8 mouse cellular contexts compared by ENCODE assay signal in genomic region chr3:137752447-137753256, GRCm38 (mm10).
DNase-seq lines count a peak whose midpoint lies in the region; ATAC-seq and TF ChIP-seq lines count a peak whose summit lies in the region.

No protein-coding gene starts in this region.

- H3K27me3 ChIP-seq in heart, embryonic 13.5 days (replicated peaks) = no peaks in the 10 kb centered on the region
- no peaks in the 10 kb centered on the region for H3K27me3 ChIP-seq in kidney, postnatal 0 days (ENCODE audit: insufficient read depth, low read length)
- H3K27me3 ChIP-seq in liver, adult 2 months (ENCODE audit: control insufficient read depth, insufficient read depth, low read length) = no peaks in the 10 kb centered on the region
- H3K27me3 ChIP-seq in stomach, embryonic 15.5 days (replicated peaks) = no peaks in the 10 kb centered on the region

- no peak overlapping the region for H3K27ac ChIP-seq in bone marrow macrophage, adult 2 months (ENCODE audit: insufficient read depth, low read depth, low read length)
- peak overlapping the region; percentile 9; the same call in 1 of the 2 replicates for H3K27ac ChIP-seq in embryonic fibroblast, embryonic 13.5 days (ENCODE audit: insufficient read depth, low read length)
- H3K27ac ChIP-seq in heart, embryonic 13.5 days (replicated peaks) = peak overlapping the region; percentile 36
- H3K27ac ChIP-seq in kidney, postnatal 0 days = peak overlapping the region; percentile 47
- no peak overlapping the region for H3K27ac ChIP-seq in liver, adult 2 months (replicated peaks; ENCODE audit: insufficient read depth, low read depth, low read length)
- no peak overlapping the region for H3K27ac ChIP-seq in stomach, embryonic 15.5 days

- H3K9me3 ChIP-seq in heart, embryonic 13.5 days = 0 out of 2 replicates have a peak, but pooled peaks cover 4% of the 10 kb centered on the region
- H3K9me3 ChIP-seq in kidney, postnatal 0 days (replicated peaks; ENCODE audit: low read length) = no peaks in the 10 kb centered on the region
- no peaks in the 10 kb centered on the region for H3K9me3 ChIP-seq in stomach, embryonic 15.5 days

- H3K9ac ChIP-seq in heart, embryonic 13.5 days = peak overlapping the region; percentile 73
- H3K9ac ChIP-seq in kidney, postnatal 0 days (ENCODE audit: low read depth, low read length) = peak overlapping the region; percentile 50; the same call in 1 of the 2 replicates
- H3K9ac ChIP-seq in liver, adult 2 months (ENCODE audit: low read depth, low read length) = no peak overlapping the region
- H3K9ac ChIP-seq in stomach, embryonic 15.5 days = no peak overlapping the region

- TF ChIP-seq POLR2A in bone marrow macrophage, adult 2 months (IDR thresholded peaks at IDR 0.05; ENCODE audit: borderline replicate concordance, low read depth, low read length) = no peak
- no peak for TF ChIP-seq POLR2A in embryonic fibroblast, embryonic 13.5 days (IDR thresholded peaks at IDR 0.05; ENCODE audit: low read depth, low read length)
- no peak for TF ChIP-seq POLR2A in liver, adult 2 months (IDR thresholded peaks at IDR 0.05; ENCODE audit: extremely low read depth, insufficient read depth, low read length)

- no peak overlapping the region for H3K4me3 ChIP-seq in bone marrow macrophage, adult 2 months (ENCODE audit: insufficient read depth, low read length)
- no peak overlapping the region for H3K4me3 ChIP-seq in embryonic fibroblast, embryonic 13.5 days (ENCODE audit: insufficient read depth, low read length)
- H3K4me3 ChIP-seq in heart, embryonic 13.5 days = peak overlapping the region; percentile 50
- peak overlapping the region; percentile 26 for H3K4me3 ChIP-seq in kidney, postnatal 0 days (replicated peaks; ENCODE audit: low read depth, low read length)
- no peak overlapping the region for H3K4me3 ChIP-seq in liver, adult 2 months (ENCODE audit: insufficient read depth, low read depth, low read length)
- peak overlapping the region; percentile 41 for H3K4me3 ChIP-seq in stomach, embryonic 15.5 days (replicated peaks)

- no peaks in the 10 kb centered on the region for H3K79me2 ChIP-seq in liver, adult 2 months (ENCODE audit: control insufficient read depth, insufficient read depth, low read length)

- no peaks in the 10 kb centered on the region for H3K36me3 ChIP-seq in heart, embryonic 13.5 days
- no peaks in the 10 kb centered on the region for H3K36me3 ChIP-seq in kidney, postnatal 0 days (ENCODE audit: insufficient read depth, low read length)
- H3K36me3 ChIP-seq in liver, adult 2 months (ENCODE audit: control insufficient read depth, insufficient read depth, low read length) = no peaks in the 10 kb centered on the region
- no peaks in the 10 kb centered on the region for H3K36me3 ChIP-seq in stomach, embryonic 15.5 days

- peak; percentile 66 for TF ChIP-seq CTCF in bone marrow macrophage, adult 2 months (IDR thresholded peaks at IDR 0.05; ENCODE audit: low read depth, low read length)
- TF ChIP-seq CTCF in embryonic fibroblast, embryonic 13.5 days (IDR thresholded peaks at IDR 0.05; ENCODE audit: borderline replicate concordance, insufficient read depth, low read length) = peak; percentile 83
- TF ChIP-seq CTCF in kidney, postnatal 0 days (IDR thresholded peaks at IDR 0.05; ENCODE audit: low read depth) = peak; percentile 90
- TF ChIP-seq CTCF in liver, adult 2 months (IDR thresholded peaks at IDR 0.05; ENCODE audit: low read depth, low read length) = peak; percentile 85

- DNase-seq in A20 (ENCODE audit: low read depth, low spot score) = peak; percentile 50
- peak; percentile 95 for DNase-seq in kidney, postnatal 0 days (ENCODE audit: low spot score)
- DNase-seq in liver, adult 2 months (ENCODE audit: extremely low read depth, low read depth, low spot score) = peak; percentile 37
- peak; percentile 32 to 49 for DNase-seq in natural killer cell, adult 2 months (ENCODE audit: low spot score in 2 of 2)

- peaks cover 3% of the 10 kb centered on the region; the same call in 1 of the 2 replicates for H3K4me1 ChIP-seq in bone marrow macrophage, adult 2 months (ENCODE audit: control insufficient read depth, insufficient read depth, low read length)
- no peaks in the 10 kb centered on the region for H3K4me1 ChIP-seq in embryonic fibroblast, embryonic 13.5 days (ENCODE audit: control insufficient read depth, insufficient read depth, low read length)
- H3K4me1 ChIP-seq in heart, embryonic 13.5 days = peaks cover 13% of the 10 kb centered on the region
- H3K4me1 ChIP-seq in kidney, postnatal 0 days (replicated peaks; ENCODE audit: insufficient read depth, low read length) = peaks cover 5% of the 10 kb centered on the region
- H3K4me1 ChIP-seq in liver, adult 2 months (ENCODE audit: control insufficient read depth, insufficient read depth, low read length) = no peaks in the 10 kb centered on the region
- peaks cover 8% of the 10 kb centered on the region; the same call in 1 of the 2 replicates for H3K4me1 ChIP-seq in stomach, embryonic 15.5 days

- peak overlapping the region; percentile 73 for H3K4me2 ChIP-seq in heart, embryonic 13.5 days
- peak overlapping the region; percentile 59 for H3K4me2 ChIP-seq in kidney, postnatal 0 days (ENCODE audit: low read length)
- peak overlapping the region; percentile 73 for H3K4me2 ChIP-seq in stomach, embryonic 15.5 days

- ATAC-seq in heart, embryonic 13.5 days (ENCODE audit: extremely low read depth, insufficient number of reproducible peaks, low FRiP score, low TSS enrichment) = peak; percentile 45; the same call in 1 of the 2 replicates
- ATAC-seq in kidney, postnatal 0 days (replicated peaks; ENCODE audit: low FRiP score, low read depth) = peak; percentile 87
- ATAC-seq in stomach, embryonic 15.5 days (ENCODE audit: insufficient read depth, low FRiP score, low read depth) = peak; percentile 59; the same call in 1 of the 2 replicates

- 19% methylated on average over 25 of the region's 25 CpGs for WGBS in heart, embryonic 13.5 days
- WGBS in kidney, postnatal 0 days = 20% methylated on average over 25 of the region's 25 CpGs
- WGBS in liver, adult 2 months = 18% methylated on average over 25 of the region's 25 CpGs
- 21% methylated on average over 25 of the region's 25 CpGs for WGBS in stomach, embryonic 15.5 days

Comparison
In these comparisons a context has a peak if more than half of its experiments do, and no peak if none do; other contexts are left out.
1. DNase-seq: peak in every context shown above with its lines; median percentile 95 in kidney, postnatal 0 days; 50 in A20; 40 in natural killer cell, adult 2 months; 37 in liver, adult 2 months.
2. H3K27ac ChIP-seq: peak in embryonic fibroblast, embryonic 13.5 days (single experiment), heart, embryonic 13.5 days (single experiment) and kidney, postnatal 0 days (single experiment); none in bone marrow macrophage, adult 2 months (single experiment), liver, adult 2 months (single experiment) and stomach, embryonic 15.5 days (single experiment).
3. H3K4me3 ChIP-seq: peak in heart, embryonic 13.5 days (single experiment), kidney, postnatal 0 days (single experiment) and stomach, embryonic 15.5 days (single experiment); none in bone marrow macrophage, adult 2 months (single experiment), embryonic fibroblast, embryonic 13.5 days (single experiment) and liver, adult 2 months (single experiment).
4. H3K9ac ChIP-seq: peak in heart, embryonic 13.5 days (single experiment) and kidney, postnatal 0 days (single experiment); none in liver, adult 2 months (single experiment) and stomach, embryonic 15.5 days (single experiment).
5. Peak in every context shown above with its lines, with median percentiles within 50 percentile points of each other: CTCF ChIP-seq, ATAC-seq and H3K4me2 ChIP-seq.